Mouse (Mus musculus) liver, postnatal 0 days (tissue): ENCODE data around the gene Fat3.

Source experiments
- CTCF ChIP-seq: sonication (generic); IDR thresholded peaks from 2 replicates; pipeline ENCODE4 v1.5.1; 2016; ENCODE audit warnings: antibody characterized with exemption, low read depth
- EP300 ChIP-seq: IDR thresholded peaks from 2 replicates; pipeline ENCODE4 v1.6.1; 2016; ENCODE audit warnings: antibody characterized with exemption, low read depth, mild to moderate bottlenecking

GRCm38 (mm10) chr9:16062472-16062871 is 438.6 kb downstream of the Fat3 start:
- no peak for TF ChIP-seq CTCF
- no peak for TF ChIP-seq EP300
